Mouse (Mus musculus) hindbrain, embryonic 11.5 days (tissue): ENCODE measurements around the gene Cir1. TPM values are rescaled to one million over a fixed set of nuclear protein-coding genes. Genes with fewer than 3 reads are reported as not detected.
A peak's percentile ranks its signal among the peaks of the same experiment; 100 is the strongest.

Experiments
- ATAC-seq: fragments of 200-750 bp; cut with Nextera tagmentation; 2 replicates; pipeline ENCODE4 v1.8.0; 2017; ENCODE audit warnings: mild to moderate bottlenecking, moderate TSS enrichment, moderate library complexity; ENCODE audit not compliant: low FRiP score
- DNase-seq: peaks from one replicate; pipeline ENCODE4 v3.0.0-alpha.2; 2015; ENCODE audit warnings: low spot score
- H3K27ac ChIP-seq: fragments of 300-500 bp; sonication (generic); 2 replicates; pipeline ENCODE4 v1.5.1; 2014; ENCODE audit warnings: mild to moderate bottlenecking, low read depth, low read length
- H3K27me3 ChIP-seq: fragments of 300-500 bp; sonication (generic); 2 replicates; pipeline ENCODE4 v1.6.1; 2014; ENCODE audit warnings: mild to moderate bottlenecking, low read length, moderate library complexity, mixed read lengths; ENCODE audit not compliant: control insufficient read depth, insufficient read depth
- H3K36me3 ChIP-seq: fragments of 300-500 bp; sonication (generic); 2 replicates; pipeline ENCODE4 v1.6.1; 2014; ENCODE audit warnings: mild to moderate bottlenecking, low read length, moderate library complexity, mixed read lengths; ENCODE audit not compliant: control insufficient read depth, insufficient read depth
- H3K4me1 ChIP-seq: fragments of 300-500 bp; sonication (generic); replicated peaks from 2 replicates; pipeline ENCODE4 v1.6.1; 2014; ENCODE audit warnings: low read length, mixed read lengths; ENCODE audit not compliant: control insufficient read depth, insufficient read depth
- H3K4me2 ChIP-seq: fragments of 300-500 bp; sonication (generic); replicated peaks from 2 replicates; pipeline ENCODE4 v1.6.1; 2014; ENCODE audit warnings: mild to moderate bottlenecking, low read depth, low read length
- H3K4me3 ChIP-seq: fragments of 300-500 bp; sonication (generic); 2 replicates; pipeline ENCODE4 v1.5.1; 2014; ENCODE audit warnings: low read depth, low read length
- H3K9ac ChIP-seq: fragments of 300-500 bp; sonication (generic); 2 replicates; pipeline ENCODE4 v1.6.1; 2014; ENCODE audit warnings: low read depth, low read length
- H3K9me3 ChIP-seq: fragments of 300-500 bp; sonication (generic); 2 replicates; pipeline ENCODE4 v1.6.1; 2016; ENCODE audit warnings: low read length; ENCODE audit not compliant: control insufficient read depth
- WGBS: fragments of 180-500 bp; shearing (Covaris S2); extraction: QIAGEN DNeasy Blood & Tissue Kit; methylation state at CpG from one replicate; pipeline ENCODE4 v1.1.7; 2014; 5-methylcytosine and 5-hydroxymethylcytosine counted together
- polyA plus RNA-seq: library from polyadenylated mRNA; unstranded; fragments of >200 nt; fragmentation: Nextera tagmentation; extraction: Ambion mirVana; gene quantifications from 2 replicates; pipeline ENCODE4 v1.2.1, GENCODE M21; 2014

The Cir1 gene
- polyA plus RNA-seq, 1 experiment from 2014 or later, result 23.8 TPM

DNA sequence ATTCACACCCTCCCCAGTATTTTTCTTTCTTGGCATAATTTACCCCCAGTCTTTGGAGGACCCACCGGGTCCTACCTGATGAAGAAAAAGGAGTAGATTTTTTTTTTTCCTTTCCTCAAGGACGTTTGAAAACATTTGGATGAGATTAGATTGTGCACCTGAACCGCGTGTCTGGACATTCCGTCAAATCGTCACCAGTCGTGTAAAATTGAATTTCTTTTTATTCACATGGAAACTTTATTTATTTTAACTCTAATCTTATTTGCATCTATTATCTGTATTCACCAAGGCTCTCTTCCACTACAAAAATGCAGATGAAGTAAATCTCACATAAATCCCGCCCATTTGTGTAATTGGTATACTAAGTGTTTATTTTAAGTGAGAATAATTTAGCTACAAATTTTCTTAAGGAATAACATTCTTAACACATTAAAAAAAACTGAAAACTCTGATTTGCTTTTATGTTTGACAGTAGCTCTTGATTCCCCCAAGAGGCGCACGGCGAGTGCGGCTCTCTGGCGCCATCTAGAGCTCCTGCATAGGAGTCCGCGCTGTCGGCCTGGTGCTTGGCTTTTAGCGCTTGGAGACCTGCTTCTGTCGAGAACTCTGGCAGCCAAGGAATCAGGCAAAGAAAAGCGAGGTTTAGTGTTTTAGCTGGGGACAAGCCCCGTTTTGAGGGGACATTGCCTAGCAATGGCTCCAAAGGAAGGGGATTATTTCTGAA is 34.2 kb downstream of the Cir1 start:
- H3K9me3 ChIP-seq, result no peaks in the 10 kb centered on the region
- peak overlapping the region; percentile 28 for H3K4me3 ChIP-seq
- peak overlapping the region; percentile 55 for H3K4me2 ChIP-seq
- H3K27ac ChIP-seq, result 0 out of 2 replicates have a peak overlapping the region, but pooled peaks have one; percentile 12
- peaks cover 10% of the 10 kb centered on the region for H3K4me1 ChIP-seq
- H3K36me3 ChIP-seq, result no peaks in the 10 kb centered on the region
- ATAC-seq (peak; percentile 23; the same call in 1 of the 2 replicates), DNase-seq (peak; percentile 96)
- WGBS, result 2% methylated on average over 20 of the region's 20 CpGs
- H3K9ac ChIP-seq, result peak overlapping the region; percentile 56; the same call in 1 of the 2 replicates
- H3K27me3 ChIP-seq, result peaks cover 40% of the 10 kb centered on the region

DNA sequence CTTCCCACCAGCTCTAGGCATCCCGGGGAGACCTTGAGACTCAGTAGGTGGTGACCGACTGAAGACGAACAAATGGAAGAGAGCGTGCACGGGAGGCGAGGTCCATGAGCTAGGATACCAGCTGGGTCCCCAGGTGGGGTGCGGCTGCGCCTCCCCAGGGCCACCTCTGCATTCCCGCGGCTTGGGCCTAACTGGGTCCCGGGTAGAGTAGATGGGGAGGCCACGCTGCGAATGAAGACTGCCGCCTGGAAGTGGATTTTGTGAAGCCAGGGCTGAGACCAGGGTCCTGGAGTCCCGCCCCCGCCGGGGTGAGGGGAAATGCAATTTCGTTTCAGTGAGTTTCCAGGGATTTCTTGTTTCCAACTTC is 34.8 kb downstream of the Cir1 start:
- DNase-seq, result peak; percentile 69
- ATAC-seq, result no peak
- no peaks in the 10 kb centered on the region for H3K36me3 ChIP-seq
- H3K27ac ChIP-seq, result peak overlapping the region; percentile 55; the same call in 1 of the 2 replicates
- WGBS, result 0% methylated on average over 18 of the region's 18 CpGs
- peak overlapping the region; percentile 56 for H3K9ac ChIP-seq
- H3K9me3 ChIP-seq, result no peaks in the 10 kb centered on the region
- H3K4me3 ChIP-seq, result peak overlapping the region; percentile 28
- peaks cover 41% of the 10 kb centered on the region for H3K27me3 ChIP-seq
- H3K4me2 ChIP-seq, result peak overlapping the region; percentile 55
- peaks cover 11% of the 10 kb centered on the region for H3K4me1 ChIP-seq

DNA sequence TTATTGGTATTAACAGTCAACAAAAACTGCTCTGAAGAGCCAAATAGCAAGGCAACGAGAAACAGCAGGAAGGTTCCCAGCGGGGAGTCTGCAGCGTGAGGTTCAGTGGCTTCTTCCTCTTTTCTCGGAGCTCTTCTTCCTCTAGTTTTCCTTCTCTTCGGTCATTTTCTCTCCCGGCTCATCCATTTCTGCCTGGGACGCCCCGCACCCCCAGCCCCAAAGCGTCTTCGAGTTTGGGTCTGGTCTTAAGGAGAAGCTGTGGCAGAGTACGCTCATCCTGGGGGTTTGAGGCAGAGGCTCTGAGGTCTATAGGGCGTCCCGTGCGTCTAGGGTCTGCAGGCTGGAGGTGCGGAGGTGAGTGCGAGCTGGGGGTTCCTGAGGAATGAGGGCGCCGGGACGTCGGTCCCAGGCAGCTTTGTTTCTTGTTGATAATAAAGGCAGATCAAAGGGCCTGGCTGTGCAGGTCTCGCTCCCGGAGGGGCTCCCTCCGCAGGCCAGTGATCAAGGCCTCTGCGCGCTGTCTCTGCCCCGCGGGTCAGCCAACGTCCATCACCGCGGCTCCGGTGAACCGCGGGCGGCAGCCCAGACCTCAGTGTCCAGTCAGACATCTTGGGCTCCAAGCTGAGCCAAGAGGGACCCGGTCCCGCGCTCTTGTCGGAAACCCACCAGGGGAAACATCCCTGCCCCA is 35.3 kb downstream of the Cir1 start:
- Histone ChIP-seq H3K9ac (peak overlapping the region; percentile 56), H3K27ac (peak overlapping the region; percentile 55), H3K36me3 (no peaks in the 10 kb centered on the region), H3K4me1 (peaks cover 11% of the 10 kb centered on the region), H3K4me3 (peak overlapping the region; percentile 28), H3K4me2 (peak overlapping the region; percentile 55), H3K27me3 (peaks cover 46% of the 10 kb centered on the region), H3K9me3 (no peaks in the 10 kb centered on the region)
- WGBS, result under 1% methylated on average over 38 of the region's 38 CpGs
- DNase-seq, result peak; percentile 69
- ATAC-seq, result peak; percentile 28; the same call in 1 of the 2 replicates

DNA sequence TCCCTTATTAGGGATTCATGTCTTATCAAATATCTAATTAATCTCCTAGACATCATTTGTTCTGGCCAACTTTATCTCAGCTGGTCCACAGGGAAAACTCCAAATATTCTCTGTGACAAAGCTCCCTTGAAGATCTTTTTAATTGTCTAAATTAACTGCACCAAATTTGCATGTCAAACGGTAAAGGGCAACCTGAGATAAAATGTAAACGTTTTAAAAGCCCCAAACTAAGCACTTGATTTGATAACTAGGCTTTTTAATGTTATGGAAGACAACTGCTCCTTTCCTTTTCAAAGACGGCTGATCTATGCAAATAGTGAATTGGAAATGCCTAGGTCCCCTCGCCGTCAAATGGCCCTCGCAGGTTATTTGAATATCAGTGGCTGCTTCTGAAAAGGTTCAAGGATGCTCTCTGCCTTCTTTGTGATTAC is 36.3 kb downstream of the Cir1 start:
- H3K9ac ChIP-seq, result no peak overlapping the region
- no peak overlapping the region for H3K4me2 ChIP-seq
- H3K27ac ChIP-seq, result no peak overlapping the region
- no peak for ATAC-seq
- H3K36me3 ChIP-seq, result no peaks in the 10 kb centered on the region
- peak overlapping the region; percentile 18; the same call in 1 of the 2 replicates for H3K4me3 ChIP-seq
- H3K27me3 ChIP-seq, result peaks cover 46% of the 10 kb centered on the region
- H3K4me1 ChIP-seq, result peaks cover 15% of the 10 kb centered on the region
- DNase-seq, result peak; percentile 74
- under 1% methylated on average over 6 of the region's 6 CpGs for WGBS
- no peaks in the 10 kb centered on the region for H3K9me3 ChIP-seq

DNA sequence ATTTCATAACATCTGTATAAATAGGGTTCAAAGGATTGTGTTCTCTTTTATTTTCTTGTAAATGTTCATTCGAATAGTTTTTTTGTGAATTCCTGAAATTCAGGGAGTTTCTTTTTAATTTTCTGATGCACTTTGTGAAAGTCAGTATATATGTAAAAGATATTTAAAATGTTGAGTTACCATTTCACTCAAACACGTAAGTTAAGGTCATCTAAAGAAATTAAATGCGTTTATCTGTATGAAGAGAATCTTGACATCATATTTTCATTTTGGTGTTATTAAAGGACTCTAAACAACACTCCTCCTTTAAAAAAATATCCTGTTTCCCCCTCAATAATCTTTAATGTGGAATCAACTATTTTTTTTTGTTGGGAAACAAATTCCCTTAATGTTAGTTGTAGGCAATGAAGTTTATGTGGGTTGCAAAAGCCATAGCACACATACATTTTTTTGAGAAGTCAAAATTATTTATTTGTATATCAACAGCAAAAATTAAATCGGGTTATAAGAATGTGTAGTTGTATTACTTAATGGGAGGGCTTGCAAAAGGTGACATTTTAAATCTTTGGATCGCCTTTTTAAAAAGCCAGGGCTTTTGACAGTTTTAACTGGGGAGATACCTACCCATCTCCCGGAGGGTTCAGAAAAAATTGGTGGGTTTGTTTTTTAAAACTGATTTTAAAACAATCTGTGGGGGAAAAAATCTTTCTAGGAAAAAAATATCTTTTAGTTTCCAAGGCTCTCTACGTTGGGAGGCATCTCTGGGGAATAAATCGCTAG is 37.0 kb downstream of the Cir1 start:
- H3K4me2 ChIP-seq, result no peak overlapping the region
- DNase-seq (peak; percentile 37), ATAC-seq (no peak)
- peak overlapping the region; percentile 18 for H3K4me3 ChIP-seq
- no peak overlapping the region for H3K9ac ChIP-seq
- no peak overlapping the region for H3K27ac ChIP-seq
- peaks cover 18% of the 10 kb centered on the region for H3K4me1 ChIP-seq
- H3K36me3 ChIP-seq, result no peaks in the 10 kb centered on the region
- no peaks in the 10 kb centered on the region for H3K9me3 ChIP-seq
- H3K27me3 ChIP-seq, result peaks cover 47% of the 10 kb centered on the region
- WGBS, result 9% methylated on average over 8 of the region's 8 CpGs

DNA sequence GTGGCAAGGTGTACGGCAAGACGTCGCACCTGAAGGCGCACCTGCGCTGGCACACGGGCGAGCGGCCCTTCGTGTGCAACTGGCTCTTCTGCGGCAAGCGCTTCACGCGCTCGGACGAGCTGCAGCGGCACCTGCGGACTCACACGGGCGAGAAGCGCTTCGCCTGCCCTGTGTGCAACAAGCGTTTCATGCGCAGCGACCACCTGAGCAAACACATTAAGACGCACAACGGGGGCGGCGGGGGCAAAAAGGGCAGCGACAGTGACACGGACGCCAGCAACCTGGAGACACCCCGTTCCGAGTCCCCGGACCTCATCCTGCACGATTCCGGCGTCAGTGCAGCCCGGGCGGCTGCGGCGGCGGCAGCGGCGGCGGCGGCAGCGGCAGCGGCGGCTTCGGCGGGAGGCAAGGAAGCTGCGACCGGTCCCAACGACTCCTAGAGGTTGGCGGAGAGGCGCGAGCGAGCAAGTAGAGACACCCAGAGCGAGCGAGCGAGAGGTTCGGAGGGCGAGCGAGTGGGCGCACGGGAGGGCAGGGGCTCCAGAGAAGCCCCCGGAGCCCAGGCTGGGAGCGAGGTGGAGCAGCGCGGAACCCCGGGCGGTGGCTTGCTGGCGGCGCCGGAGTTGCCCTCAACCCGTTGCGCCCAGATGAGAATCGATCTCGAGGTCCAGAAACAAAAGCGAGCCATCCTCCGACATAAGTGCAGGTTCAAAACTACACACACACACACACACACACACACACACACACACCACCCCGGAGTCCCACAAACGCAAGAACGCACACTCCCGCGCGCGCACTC is 38.2 kb downstream of the Cir1 start:
- Histone ChIP-seq H3K36me3 (no peaks in the 10 kb centered on the region), H3K9me3 (no peaks in the 10 kb centered on the region), H3K9ac (peak overlapping the region; percentile 72), H3K27ac (peak overlapping the region; percentile 30), H3K4me2 (peak overlapping the region; percentile 76), H3K4me1 (peaks cover 18% of the 10 kb centered on the region), H3K4me3 (peak overlapping the region; percentile 54), H3K27me3 (peaks cover 52% of the 10 kb centered on the region)
- ATAC-seq (no peak), DNase-seq (no peak)
- WGBS, result under 1% methylated on average over 78 of the region's 88 CpGs

DNA sequence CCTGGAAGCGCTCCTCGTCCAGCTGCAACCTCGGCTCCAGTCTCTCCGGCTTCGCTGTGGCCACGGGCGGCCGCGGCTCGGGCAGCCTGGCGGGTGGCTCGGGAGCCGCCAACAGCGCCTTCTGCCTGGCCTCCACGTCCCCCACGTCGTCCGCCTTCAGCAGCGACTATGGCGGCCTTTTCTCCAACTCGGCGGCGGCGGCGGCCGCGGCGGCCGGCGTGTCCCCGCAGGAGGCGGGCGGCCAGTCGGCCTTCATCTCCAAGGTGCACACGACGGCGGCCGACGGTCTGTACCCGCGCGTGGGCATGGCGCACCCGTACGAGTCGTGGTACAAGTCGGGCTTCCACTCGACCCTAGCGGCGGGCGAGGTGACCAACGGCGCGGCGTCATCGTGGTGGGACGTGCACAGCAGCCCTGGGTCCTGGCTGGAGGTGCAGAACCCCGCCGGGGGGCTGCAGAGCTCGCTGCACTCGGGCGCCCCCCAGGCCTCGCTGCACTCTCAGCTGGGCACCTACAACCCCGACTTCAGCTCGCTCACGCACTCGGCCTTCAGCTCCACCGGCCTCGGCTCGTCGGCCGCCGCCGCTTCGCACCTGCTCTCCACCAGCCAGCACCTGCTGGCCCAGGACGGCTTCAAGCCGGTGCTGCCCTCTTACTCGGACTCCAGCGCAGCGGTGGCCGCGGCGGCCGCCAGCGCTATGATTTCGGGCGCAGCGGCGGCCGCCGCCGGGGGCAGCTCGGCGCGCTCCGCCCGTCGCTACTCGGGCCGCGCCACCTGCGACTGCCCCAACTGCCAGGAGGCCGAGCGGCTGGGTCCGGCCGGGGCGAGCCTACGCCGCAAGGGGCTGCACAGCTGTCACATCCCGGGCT is 39.0 kb downstream of the Cir1 start:
- no peak for ATAC-seq

More for the DNA sequence above, 39.0 kb downstream of the Cir1 start:
- peaks cover 18% of the 10 kb centered on the region for H3K4me1 ChIP-seq
- peak; percentile 78 for DNase-seq
- peaks cover 47% of the 10 kb centered on the region for H3K27me3 ChIP-seq
- H3K9ac ChIP-seq, result peak overlapping the region; percentile 72
- no peaks in the 10 kb centered on the region for H3K9me3 ChIP-seq
- peak overlapping the region; percentile 54 for H3K4me3 ChIP-seq
- H3K36me3 ChIP-seq, result no peaks in the 10 kb centered on the region
- H3K27ac ChIP-seq, result peak overlapping the region; percentile 47
- H3K4me2 ChIP-seq, result peak overlapping the region; percentile 76
- WGBS, result under 1% methylated on average over 94 of the region's 110 CpGs
